Comparison of ENCODE assay signal across 8 mouse cellular contexts in the genomic region with DNA sequence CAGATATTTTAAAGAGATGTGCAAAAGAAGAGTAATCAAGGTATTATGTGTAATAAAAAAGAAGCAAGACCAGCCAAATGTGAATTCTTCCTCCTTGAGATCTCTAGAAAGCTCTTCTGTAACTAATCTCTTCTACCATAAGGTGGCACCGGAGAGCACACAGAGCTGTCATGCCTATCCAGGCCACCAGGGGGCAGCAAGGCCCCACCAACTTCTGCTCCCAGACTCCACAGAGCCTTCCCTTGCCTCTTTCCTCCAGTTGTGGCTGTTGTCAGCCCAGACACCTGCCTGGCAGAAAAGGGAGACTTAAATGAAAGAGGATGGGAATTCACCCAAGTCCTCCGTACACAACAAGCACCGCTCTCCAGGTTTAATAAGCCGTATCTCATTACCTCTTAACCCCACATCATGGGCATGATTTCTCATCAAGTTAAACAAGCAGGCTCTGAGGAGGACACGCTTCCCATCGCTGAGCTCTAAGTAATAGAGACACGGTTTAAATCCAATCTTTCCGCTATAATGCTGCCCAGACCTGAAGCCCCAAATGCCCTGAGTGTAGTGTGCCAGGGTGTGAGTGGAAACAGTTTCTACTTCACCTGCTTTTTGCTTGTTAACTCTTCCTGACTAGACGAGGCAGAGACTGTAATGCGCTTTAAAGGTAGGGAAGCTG. TPM values are rescaled to one million over a fixed set of nuclear protein-coding genes. Genes with fewer than 3 reads are reported as not detected.
A peak's percentile ranks its signal among the peaks of the same experiment; 100 is the strongest.
DNase-seq lines count a peak whose midpoint lies in the region; ATAC-seq and TF ChIP-seq lines count a peak whose summit lies in the region.

No protein-coding gene starts in this region.

- peak; percentile 99 to 100 for TF ChIP-seq CTCF in CH12.LX (conservative IDR thresholded peaks at IDR 0.05 in 1 of 2, IDR thresholded peaks at IDR 0.05 in 1 of 2; ENCODE audit: low read depth in 2 of 2, low read length in 2 of 2)
- peak; percentile 100 for TF ChIP-seq CTCF in layer of hippocampus, adult 2 months (conservative IDR thresholded peaks at IDR 0.05)

- H3K27me3 ChIP-seq in CH12.LX (replicated peaks): peaks cover 52% of the 10 kb centered on the region

- TF ChIP-seq POLR2A in CH12.LX (IDR thresholded peaks at IDR 0.05; ENCODE audit: low read depth, low read length): no peak

- no peak for TF ChIP-seq EP300 in CH12.LX (IDR thresholded peaks at IDR 0.05; ENCODE audit: low read length)

- H3K4me1 ChIP-seq in CH12.LX (ENCODE audit: control insufficient read depth in 1 of 2, insufficient read depth in 2 of 2): no peaks in the 10 kb centered on the region; a peak in 1 of 4 replicates

- ATAC-seq in granulocyte monocyte progenitor cell, adult 5-6 weeks (replicated peaks; ENCODE audit: poor library complexity, severe bottlenecking): peak; percentile 91

- no peaks in the 10 kb centered on the region for H3K79me2 ChIP-seq in CH12.LX (replicated peaks; ENCODE audit: control insufficient read depth, extremely low read depth, insufficient read depth, poor library complexity, severe bottlenecking)

- H3K36me3 ChIP-seq in CH12.LX (replicated peaks in 1 of 2; ENCODE audit: control insufficient read depth in 1 of 2, insufficient read depth in 1 of 2, low read length in 1 of 2): no peaks in the 10 kb centered on the region

- peak; percentile 77 for DNase-seq in CH12.LX (ENCODE audit: extremely low read depth)
- DNase-seq in adrenal gland, adult 18-20 months (ENCODE audit: low spot score in 2 of 2): peak; percentile 77 to 82
- peak; percentile 85 for DNase-seq in embryo, embryonic 10.5 days (ENCODE audit: low spot score)
- peak; percentile 76 to 88 for DNase-seq in layer of hippocampus, adult 2 months (ENCODE audit: low spot score in 2 of 2)
- peak; percentile 64 for DNase-seq in lung, postnatal 10 days
- peak; percentile 71 for DNase-seq in right cerebral cortex, adult 18-20 months
- peak; percentile 63 to 71 for DNase-seq in urinary bladder, postnatal 36 days (ENCODE audit: low spot score in 2 of 2)

- no peak overlapping the region for H3K27ac ChIP-seq in CH12.LX (ENCODE audit: insufficient read depth, low read depth)
- no peak overlapping the region for H3K27ac ChIP-seq in layer of hippocampus, adult 2 months

- dilution Hi-C loops in CH12.LX (cut with MboI; ENCODE audit: extremely low pct_ligation_motif_present, extremely low pct_unique_long_range_greater_than_20kb, low sequenced_read_pairs): no loop called here

- no peak overlapping the region for H3K4me2 ChIP-seq in CH12.LX (ENCODE audit: insufficient read depth, low read depth, poor library complexity, severe bottlenecking)

- no peak overlapping the region for H3K4me3 ChIP-seq in CH12.LX (replicated peaks in 1 of 3; ENCODE audit: low read depth in 2 of 3, low read length in 2 of 3, poor library complexity in 1 of 3)
- H3K4me3 ChIP-seq in layer of hippocampus, adult 2 months: no peak overlapping the region

- peaks cover 6% of the 10 kb centered on the region for H3K9me3 ChIP-seq in CH12.LX (replicated peaks; ENCODE audit: low read length)

- TF ChIP-seq RAD21 in CH12.LX (IDR thresholded peaks at IDR 0.05; ENCODE audit: low read depth, low read length): no peak; the same call in none of the 2 replicates

- no peak overlapping the region for H3K9ac ChIP-seq in CH12.LX (ENCODE audit: insufficient read depth, low read depth)

- in situ Hi-C loops in CH12.LX (cut with MboI; ENCODE audit: low pct_ligation_motif_present, low pct_unique_long_range_greater_than_20kb, low sequenced_read_pairs): loop anchor here (5.0 kb wide), 1 partner anchor 181 kb away; no protein-coding TSS in a partner anchor

TF ChIP-seq in CH12.LX, 34 proteins besides CTCF, POLR2A, EP300 and RAD21:
- TF ChIP-seq MAZ (IDR thresholded peaks at IDR 0.05; ENCODE audit: low read depth, low read length) (no peak), NELFE (IDR thresholded peaks at IDR 0.05; ENCODE audit: low read depth, low read length) (peak; percentile 93; the same call in 1 of the 2 replicates), MXI1 (IDR thresholded peaks at IDR 0.05; ENCODE audit: low read depth, low read length) (no peak), ZC3H11A (IDR thresholded peaks at IDR 0.05; ENCODE audit: low read depth, low read length) (peak; percentile 65), CHD2 (IDR thresholded peaks at IDR 0.05; ENCODE audit: low read length) (no peak), GABPA (IDR thresholded peaks at IDR 0.05; ENCODE audit: insufficient replicate concordance, low read depth, low read length) (no peak), ZMIZ1 (IDR thresholded peaks at IDR 0.05; ENCODE audit: low read depth, low read length) (no peak), POLR2AphosphoS2 (IDR thresholded peaks at IDR 0.05; ENCODE audit: low read depth, low read length) (no peak), SMC3 (IDR thresholded peaks at IDR 0.05; ENCODE audit: low read depth, low read length) (peak; percentile 98), SIN3A (IDR thresholded peaks at IDR 0.05; ENCODE audit: low read length) (no peak)

RNA-seq across cellular contexts. Expression of gene Asic2, which starts 28.1 kb away (rescaled TPM):
- total RNA-seq in CH12.LX (2012; rRNA removed): not detected in 2 replicates
- not detected in 2 replicates for total RNA-seq in CH12.LX (2014; rRNA removed)
- not detected in 2 replicates for polyA plus RNA-seq in CH12.LX (2012; ENCODE audit: insufficient read length, low read depth)
- total RNA-seq in adrenal gland, adult 18-20 months (2021): 1 to 10 TPM; 2.5 to 3.2 TPM
- total RNA-seq in granulocyte monocyte progenitor cell, adult 5-6 weeks (2014; fragmentation: Nextera tagmentation): not detected in 2 replicates
- total RNA-seq in granulocyte monocyte progenitor cell, adult 5-6 weeks (2017): not detected in 2 replicates
- total RNA-seq in layer of hippocampus, adult 2 months (2021): 10 to 100 TPM; 58.5 to 65.6 TPM

RNA-seq across cellular contexts. Expression of gene Ccl2, which starts 39.1 kb away (rescaled TPM):
- total RNA-seq in CH12.LX (2012; rRNA removed) (0.21 and 0.63 TPM in 2 replicates), CH12.LX (2014; rRNA removed) (not detected in 2 replicates)
- polyA plus RNA-seq in CH12.LX (2012; ENCODE audit: insufficient read length, low read depth): 0.49 TPM in 1 of 2 replicates, not detected in the other
- total RNA-seq in adrenal gland, adult 18-20 months (2021): 1 to 10 TPM in 1 of 2 experiments, under 1 TPM in 1; 0.80 to 1.7 TPM
- total RNA-seq in granulocyte monocyte progenitor cell, adult 5-6 weeks (2014; fragmentation: Nextera tagmentation): not detected in 2 replicates
- 0.41 and 5.5 TPM in 2 replicates for total RNA-seq in granulocyte monocyte progenitor cell, adult 5-6 weeks (2017)
- total RNA-seq in layer of hippocampus, adult 2 months (2021): not detected

RNA-seq across cellular contexts. Expression of gene Gm17268, which starts 42.1 kb away (rescaled TPM):
- total RNA-seq in CH12.LX (2012; rRNA removed): not detected in 2 replicates
- total RNA-seq in CH12.LX (2014; rRNA removed): not detected in 2 replicates
- polyA plus RNA-seq in CH12.LX (2012; ENCODE audit: insufficient read length, low read depth): not detected in 2 replicates
- total RNA-seq in adrenal gland, adult 18-20 months (2021): not detected
- not detected in 2 replicates for total RNA-seq in granulocyte monocyte progenitor cell, adult 5-6 weeks (2014; fragmentation: Nextera tagmentation)
- not detected in 2 replicates for total RNA-seq in granulocyte monocyte progenitor cell, adult 5-6 weeks (2017)
- total RNA-seq in layer of hippocampus, adult 2 months (2021): not detected

RNA-seq across cellular contexts. Expression of gene Ccl7, which starts 49.2 kb away (rescaled TPM):
- total RNA-seq in CH12.LX (2012; rRNA removed) (0.25 TPM in 1 of 2 replicates, not detected in the other), CH12.LX (2014; rRNA removed) (not detected in 2 replicates)
- polyA plus RNA-seq in CH12.LX (2012; ENCODE audit: insufficient read length, low read depth): not detected in 2 replicates
- under 1 TPM in 1 of 2 experiments, not detected in 1; 0.51 TPM for total RNA-seq in adrenal gland, adult 18-20 months (2021)
- not detected in 2 replicates for total RNA-seq in granulocyte monocyte progenitor cell, adult 5-6 weeks (2014; fragmentation: Nextera tagmentation)
- not detected in 2 replicates for total RNA-seq in granulocyte monocyte progenitor cell, adult 5-6 weeks (2017)
- total RNA-seq in layer of hippocampus, adult 2 months (2021): not detected

Comparison
In these comparisons a context has a peak if more than half of its experiments do, and no peak if none do; other contexts are left out.
1. RNA of gene Asic2, which starts 28.1 kb away (total RNA-seq): 58.5 to 65.6 TPM in layer of hippocampus, adult 2 months; 2.5 to 3.2 TPM in adrenal gland, adult 18-20 months, not detected in CH12.LX and not detected in granulocyte monocyte progenitor cell, adult 5-6 weeks; every median in the first group is over 10 times any median in the second.
2. Peak in every context shown above with its lines, with median percentiles within 50 percentile points of each other: DNase-seq.